In genomic region chr3:152867654-152868525, GRCm38 (mm10) we compare ENCODE assay signal across 13 mouse cellular contexts.
DNase-seq lines count a peak whose midpoint lies in the region; ATAC-seq and TF ChIP-seq lines count a peak whose summit lies in the region.
"Had no signal": no experiment of that assay in that cellular context is flagged by ENCODE, and none has a peak within 500 bp of the region (broad histone marks: within the 10 kb centered on the region; RNA-seq: fewer than 3 reads in every experiment).

No protein-coding gene starts in this region.

- DNase-seq in cerebellum, adult 2 months = peak; percentile 14 to 26
- no peak for DNase-seq in cerebellum, postnatal 4 days (ENCODE audit: low spot score in 2 of 2)
- DNase-seq in frontal cortex, postnatal 36 days (ENCODE audit: low spot score in 2 of 2) = peak; percentile 28 to 64
- DNase-seq in frontal cortex, postnatal 10 days (ENCODE audit: low spot score in 2 of 2) = no peak
- peak; percentile 51 for DNase-seq in neural tube, embryonic 11.5 days (ENCODE audit: low spot score)
- no peak for DNase-seq in neural tube, embryonic 10.5 days (ENCODE audit: extremely low spot score, low spot score)
- DNase-seq in left cerebral cortex, postnatal 4 days = peak; percentile 49
- DNase-seq in gastrocnemius, postnatal 4 days (ENCODE audit: low spot score in 2 of 2) = no peak
- DNase-seq: heart, adult 2 months; kidney, adult 9 months; liver had no signal

- TF ChIP-seq POLR2A in cerebellum, adult 2 months (IDR thresholded peaks at IDR 0.05; ENCODE audit: borderline replicate concordance, insufficient read depth, low read length) = no peak

- TF ChIP-seq CTCF in cerebellum, adult 2 months (IDR thresholded peaks at IDR 0.05; ENCODE audit: borderline replicate concordance, insufficient read depth, low read depth, low read length) = no peak

- H3K9ac ChIP-seq in neural tube, embryonic 11.5 days (ENCODE audit: low read length) = no peak overlapping the region
- H3K9ac ChIP-seq: hindbrain, embryonic 15.5 days had no signal

- ATAC-seq in neural tube, embryonic 11.5 days (ENCODE audit: insufficient read depth, low FRiP score, low TSS enrichment) = 0 out of 2 replicates have a peak, but pooled peaks have one; percentile 36

- H3K4me3 ChIP-seq in cerebellum, adult 2 months (replicated peaks; ENCODE audit: insufficient read depth, low read depth, low read length) = no peak overlapping the region
- H3K4me3 ChIP-seq in neural tube, embryonic 11.5 days (ENCODE audit: low read depth, low read length) = no peak overlapping the region
- H3K4me3 ChIP-seq: embryonic facial prominence, embryonic 10.5 days; heart, adult 2 months; hindbrain, embryonic 15.5 days had no signal

- intact Hi-C loops in left cerebral cortex, postnatal 4 days (cut with DNase I) = no loop called here

- H3K4me1 ChIP-seq in cerebellum, adult 2 months (ENCODE audit: control insufficient read depth, insufficient read depth, low read length) = peaks cover 11% of the 10 kb centered on the region
- H3K4me1 ChIP-seq in neural tube, embryonic 11.5 days (ENCODE audit: control insufficient read depth, insufficient read depth, low read length) = peaks cover 9% of the 10 kb centered on the region; the same call in 1 of the 2 replicates

- H3K27me3 ChIP-seq in cerebellum, adult 2 months (ENCODE audit: control insufficient read depth, insufficient read depth, low read length) = no peaks in the 10 kb centered on the region
- H3K27me3 ChIP-seq in neural tube, embryonic 11.5 days (ENCODE audit: control insufficient read depth, insufficient read depth, low read length) = no peaks in the 10 kb centered on the region
- H3K27me3 ChIP-seq: hindbrain, embryonic 15.5 days had no signal

- H3K9me3 ChIP-seq in neural tube, embryonic 11.5 days (ENCODE audit: control insufficient read depth, low read length) = no peaks in the 10 kb centered on the region
- H3K9me3 ChIP-seq: hindbrain, embryonic 15.5 days had no signal

- WGBS in cerebellum, adult 2 months = 26% methylated on average over 12 of the region's 12 CpGs
- 36% methylated on average over 12 of the region's 12 CpGs for WGBS in neural tube, embryonic 11.5 days

- H3K4me2 ChIP-seq in neural tube, embryonic 11.5 days (ENCODE audit: low read depth) = no peak overlapping the region
- H3K4me2 ChIP-seq: hindbrain, embryonic 15.5 days had no signal

- H3K36me3 ChIP-seq in neural tube, embryonic 11.5 days (ENCODE audit: control insufficient read depth, insufficient read depth, low read length) = no peaks in the 10 kb centered on the region
- H3K36me3 ChIP-seq: embryonic facial prominence, embryonic 10.5 days; hindbrain, embryonic 15.5 days had no signal

- no peak overlapping the region for H3K27ac ChIP-seq in cerebellum, adult 2 months (ENCODE audit: insufficient read depth, low read length)
- H3K27ac ChIP-seq in neural tube, embryonic 11.5 days (ENCODE audit: low read depth, low read length) = no peak overlapping the region
- H3K27ac ChIP-seq: embryonic facial prominence, embryonic 10.5 days; heart, adult 2 months; hindbrain, embryonic 15.5 days had no signal

Comparison
In these comparisons a context has a peak if more than half of its experiments do, and no peak if none do; other contexts are left out.
1. DNase-seq: peak in cerebellum, adult 2 months (2 of 2), frontal cortex, postnatal 36 days (2 of 2), neural tube, embryonic 11.5 days (single experiment) and left cerebral cortex, postnatal 4 days (single experiment); none in cerebellum, postnatal 4 days (0 of 2), frontal cortex, postnatal 10 days (0 of 2), neural tube, embryonic 10.5 days (single experiment) and gastrocnemius, postnatal 4 days (0 of 2).